Mouse (Mus musculus) E14TG2a.4 (cell line): Measurements from ENCODE around the gene Irf2bp2.
"Not testable (repeated sequence)": the region's sequence is repeated elsewhere in the genome, so short reads cannot be mapped to it uniquely, and the experiment has no call there.

Source experiments
- CTCF ChIP-seq: conservative IDR thresholded peaks from 2 replicates; pipeline ENCODE4 v1.5.1; 2014; ENCODE audit warnings: low read length
- NANOG ChIP-seq: IDR thresholded peaks from 2 replicates; pipeline ENCODE4 v1.6.1; 2014; ENCODE audit warnings: borderline replicate concordance, low read length, mixed read lengths
- POU5F1 ChIP-seq: IDR thresholded peaks from 2 replicates; pipeline ENCODE4 v1.6.1; 2014; ENCODE audit warnings: low read length, borderline replicate concordance

- not testable (repeated sequence) for TF ChIP-seq CTCF, NANOG, POU5F1
These were observed 6.6 kb upstream of the Irf2bp2 start for GRCm38 (mm10) chr8:126600388-126600787.
